Mouse (Mus musculus) embryo, embryonic 11 days (tissue): Measurements from ENCODE around the gene Ncdn.

Experiments used
- DNase-seq: peaks from one replicate; pipeline ENCODE4 v3.0.0-alpha.2; 2015

Gene Ncdn

DNA sequence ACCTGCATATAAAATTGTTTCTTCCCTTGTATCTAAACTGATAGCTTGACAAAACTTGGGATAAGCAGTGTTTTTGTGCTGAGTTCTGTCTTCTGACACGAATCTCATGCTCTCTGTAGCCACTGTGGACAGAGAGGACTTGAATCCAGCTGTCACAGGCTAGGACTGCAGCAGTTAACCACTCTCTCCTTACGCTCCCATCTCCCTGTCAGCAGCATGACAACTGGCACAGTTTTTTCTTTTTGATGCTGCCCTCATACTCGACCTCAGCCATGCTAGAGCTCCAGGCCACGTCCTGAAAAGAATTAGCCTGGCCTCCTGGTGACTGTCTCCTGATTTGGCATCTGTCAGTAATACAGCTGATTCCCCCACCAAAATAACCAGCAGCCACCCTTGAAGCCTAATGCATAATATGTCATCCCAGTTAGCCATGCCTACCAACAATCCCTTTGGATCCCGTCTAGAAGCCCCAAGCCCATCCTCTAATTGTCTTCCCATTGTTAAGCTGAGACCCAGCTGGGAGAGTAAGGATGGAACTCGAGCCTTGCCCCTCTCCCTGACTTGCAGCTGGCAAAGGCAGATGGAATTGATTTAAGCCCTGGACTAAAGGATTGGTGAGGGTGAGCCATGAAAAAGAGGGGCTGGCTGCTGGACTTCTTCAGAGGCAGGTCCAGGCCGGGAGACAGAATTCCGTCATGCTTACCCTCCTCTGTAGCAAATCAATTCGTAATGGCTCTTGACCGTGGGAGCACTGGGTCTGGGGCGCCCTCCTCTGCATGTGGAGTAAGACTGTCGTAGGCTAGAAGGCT, 46.4 kb downstream of the Ncdn start:
- DNase-seq: peak; percentile 80

DNA sequence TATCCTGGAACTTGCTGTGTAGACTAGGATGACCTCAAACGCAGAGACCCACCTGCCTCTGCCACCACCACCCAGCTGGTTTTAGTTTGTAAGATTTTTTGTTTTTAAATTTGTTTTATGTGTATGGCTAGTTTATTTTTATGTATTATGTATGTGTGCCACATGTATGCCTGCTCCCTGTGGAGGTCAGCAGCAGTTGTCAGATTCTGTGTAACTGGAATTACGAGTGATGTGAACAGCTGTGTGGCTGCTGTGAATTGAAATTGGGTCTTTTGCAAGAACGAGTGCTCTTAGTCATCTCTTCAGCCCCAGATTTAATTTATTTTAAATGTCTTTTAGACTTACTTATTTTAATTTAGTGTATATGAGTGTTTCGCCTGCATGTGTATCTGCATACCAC, 56.3 kb downstream of the Ncdn start:
- DNase-seq: no peak
